Mouse (Mus musculus) liver, embryonic 14.5 days (tissue): ENCODE data around the gene Asb1.

Source experiments
- CTCF ChIP-seq: IDR thresholded peaks from 2 replicates; pipeline ENCODE4 v1.5.1; 2016; ENCODE audit warnings: antibody characterized with exemption, low read depth, control low read depth
- EP300 ChIP-seq: IDR thresholded peaks from 2 replicates; pipeline ENCODE4 v1.6.1; 2016; ENCODE audit warnings: antibody characterized with exemption, low read depth

DNA sequence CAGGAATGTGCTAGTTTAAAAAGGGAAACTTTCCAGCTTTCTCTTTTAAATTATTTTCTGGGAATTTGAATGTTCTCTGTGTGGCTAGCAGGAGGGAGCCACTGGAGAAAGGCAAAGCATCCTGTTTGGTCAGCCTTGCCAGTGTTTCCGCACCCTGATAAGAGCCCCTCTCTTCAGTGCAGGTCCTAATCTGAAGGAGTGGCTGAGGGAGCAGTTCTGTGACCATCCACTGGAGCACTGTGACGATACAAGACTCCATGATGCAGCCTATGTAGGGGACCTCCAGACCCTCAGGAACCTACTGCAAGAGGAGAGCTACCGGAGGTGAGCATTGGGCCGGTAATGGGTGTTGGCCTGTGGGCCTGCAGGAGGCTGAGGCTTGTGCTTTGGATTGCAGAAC is 3.6 kb downstream of the Asb1 start:
- TF ChIP-seq CTCF (peak; percentile 63), EP300 (no peak)
